Mouse (Mus musculus) forebrain, embryonic 10.5 days (tissue): ENCODE results near the gene Ubald2. TPM values are rescaled to one million over a fixed set of nuclear protein-coding genes. Genes with fewer than 3 reads are reported as not detected.

Experiments used
- DNase-seq: peaks from one replicate; pipeline ENCODE4 v3.0.0-alpha.2; 2017; ENCODE audit warnings: low spot score; ENCODE audit errors: extremely low spot score
- H3K27ac ChIP-seq: fragments of 300-500 bp; sonication (generic); 2 replicates; pipeline ENCODE4 v1.5.1; 2016; ENCODE audit warnings: mild to moderate bottlenecking
- H3K27me3 ChIP-seq: fragments of 300-500 bp; sonication (generic); 2 replicates; pipeline ENCODE4 v1.6.1; 2016; ENCODE audit warnings: mild to moderate bottlenecking; ENCODE audit not compliant: poor library complexity, severe bottlenecking
- H3K36me3 ChIP-seq: fragments of 300-500 bp; sonication (generic); replicated peaks from 2 replicates; pipeline ENCODE4 v1.6.1; 2016; ENCODE audit warnings: mild to moderate bottlenecking, moderate library complexity
- H3K4me1 ChIP-seq: fragments of 300-500 bp; sonication (generic); 2 replicates; pipeline ENCODE4 v1.6.1; 2016
- H3K4me3 ChIP-seq: fragments of 300-500 bp; sonication (generic); 2 replicates; pipeline ENCODE4 v1.5.1; 2016; ENCODE audit warnings: mild to moderate bottlenecking, moderate library complexity
- H3K9me3 ChIP-seq: fragments of 300-500 bp; sonication (generic); 2 replicates; pipeline ENCODE4 v1.6.1; 2016; ENCODE audit warnings: mild to moderate bottlenecking, moderate library complexity
- WGBS: fragments of 180-500 bp; shearing (Covaris S2); methylation state at CpG from one replicate; pipeline ENCODE4 v1.1.7; 2016; 5-methylcytosine and 5-hydroxymethylcytosine counted together
- polyA plus RNA-seq: library from polyadenylated mRNA; unstranded; fragments of >200 nt; fragmentation: Nextera tagmentation; extraction: Ambion mirVana; gene quantifications from 2 replicates; pipeline ENCODE4 v1.2.1, GENCODE M21; 2016

Gene Ubald2
- polyA plus RNA-seq, 1 experiment from 2014 or later, result 31.6 TPM

DNA sequence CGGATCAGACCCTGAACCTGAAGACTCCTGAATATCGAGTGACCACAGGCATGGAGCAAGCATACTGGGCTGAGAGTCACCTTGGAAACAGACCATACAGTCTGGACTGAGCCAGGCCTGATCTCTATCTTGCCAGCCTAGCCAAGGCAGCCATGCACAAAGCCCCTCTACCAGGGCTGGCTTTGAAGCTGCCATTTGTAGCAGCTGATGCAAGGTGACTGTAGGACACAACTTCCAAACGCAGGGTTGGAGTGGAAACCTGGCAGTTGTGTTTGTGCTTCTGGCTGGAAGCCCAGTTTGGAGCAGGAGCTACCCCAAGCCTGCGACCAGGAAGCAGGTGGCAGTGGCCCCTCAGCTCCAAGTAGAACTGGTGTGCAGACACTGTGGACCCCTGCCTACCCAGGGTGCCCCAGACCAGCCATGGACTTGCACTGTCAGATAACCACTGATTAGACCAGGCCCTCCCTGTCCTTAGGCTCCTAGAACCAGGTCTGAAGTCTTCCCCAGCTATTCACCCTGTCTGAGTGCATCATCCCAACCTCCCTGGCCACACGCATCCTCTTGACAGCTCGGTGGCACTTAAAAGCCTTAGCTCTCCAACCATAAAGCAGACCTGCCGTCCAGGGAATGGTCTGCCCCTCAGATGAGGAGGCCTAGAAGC lies 6.6 kb downstream of the Ubald2 start:
- H3K36me3 ChIP-seq, result peaks cover 45% of the 10 kb centered on the region
- no peaks in the 10 kb centered on the region for H3K9me3 ChIP-seq
- H3K27ac ChIP-seq, result no peak overlapping the region
- peaks cover 44% of the 10 kb centered on the region for H3K4me1 ChIP-seq
- H3K27me3 ChIP-seq, result no peaks in the 10 kb centered on the region
- DNase-seq, result no peak
- WGBS, result 91% methylated on average over 7 of the region's 7 CpGs
- no peak overlapping the region for H3K4me3 ChIP-seq

DNA sequence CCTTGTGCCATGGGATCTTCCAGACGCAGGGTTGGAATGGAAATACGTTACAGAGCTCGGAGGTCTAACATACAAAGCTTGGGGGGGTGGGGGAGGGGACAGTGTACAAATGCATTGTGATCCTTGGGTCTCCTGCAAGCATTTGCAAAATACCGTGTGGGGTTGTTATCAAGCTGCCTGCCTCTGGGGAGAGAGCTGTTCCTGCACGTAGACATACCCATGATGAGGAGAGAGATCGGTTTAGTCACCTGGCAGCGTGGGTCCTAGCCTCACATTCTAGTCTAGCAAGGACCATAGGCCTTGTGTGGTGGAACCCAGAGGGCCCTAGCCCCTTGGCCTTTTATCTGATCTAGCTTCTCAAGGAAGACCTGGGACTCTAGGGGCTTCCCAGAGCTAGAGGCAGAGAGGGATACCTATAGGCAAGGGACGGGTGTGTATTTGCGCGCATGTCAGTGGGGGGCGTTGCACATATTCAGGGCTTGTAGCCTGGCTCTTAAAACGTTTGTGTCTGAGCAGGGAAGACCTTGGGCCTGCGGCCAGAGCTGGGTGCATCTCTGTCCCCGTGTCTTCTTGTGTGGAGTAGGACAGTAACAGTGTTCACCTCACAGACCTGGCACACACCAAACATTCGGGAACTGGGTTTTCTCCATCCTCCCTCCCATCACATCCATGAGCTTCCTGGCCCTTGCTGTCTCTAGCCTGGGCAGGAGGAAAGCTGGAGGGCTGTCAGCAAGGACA lies 8.4 kb downstream of the Ubald2 start:
- H3K27ac ChIP-seq, result no peak overlapping the region
- peaks cover 27% of the 10 kb centered on the region for H3K36me3 ChIP-seq
- DNase-seq, result no peak
- H3K9me3 ChIP-seq, result no peaks in the 10 kb centered on the region
- H3K4me1 ChIP-seq, result peaks cover 39% of the 10 kb centered on the region
- 84% methylated on average over 15 of the region's 15 CpGs for WGBS
- no peak overlapping the region for H3K4me3 ChIP-seq
- peaks cover 13% of the 10 kb centered on the region for H3K27me3 ChIP-seq

DNA sequence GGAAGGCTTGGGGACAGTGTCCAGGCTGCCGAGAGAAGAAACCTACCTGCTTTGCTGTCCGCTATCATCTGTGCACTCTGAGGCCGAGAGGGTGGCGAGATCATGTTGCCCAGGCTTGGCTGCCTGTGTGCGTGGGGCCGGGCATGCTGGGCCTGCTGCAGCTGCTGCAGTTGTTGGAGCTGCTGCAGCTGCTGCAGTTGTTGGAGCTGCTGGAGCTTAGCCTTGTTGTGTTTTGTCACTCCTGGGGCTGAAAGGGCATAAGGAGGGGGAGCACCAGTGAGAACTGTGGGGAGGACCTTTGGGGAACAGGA lies 8.9 kb downstream of the Ubald2 start:
- Histone ChIP-seq H3K27ac (no peak overlapping the region), H3K4me3 (no peak overlapping the region), H3K27me3 (peaks cover 18% of the 10 kb centered on the region), H3K9me3 (no peaks in the 10 kb centered on the region), H3K4me1 (peaks cover 35% of the 10 kb centered on the region), H3K36me3 (peaks cover 22% of the 10 kb centered on the region)
- 89% methylated on average over 6 of the region's 6 CpGs for WGBS
- DNase-seq, result no peak

DNA sequence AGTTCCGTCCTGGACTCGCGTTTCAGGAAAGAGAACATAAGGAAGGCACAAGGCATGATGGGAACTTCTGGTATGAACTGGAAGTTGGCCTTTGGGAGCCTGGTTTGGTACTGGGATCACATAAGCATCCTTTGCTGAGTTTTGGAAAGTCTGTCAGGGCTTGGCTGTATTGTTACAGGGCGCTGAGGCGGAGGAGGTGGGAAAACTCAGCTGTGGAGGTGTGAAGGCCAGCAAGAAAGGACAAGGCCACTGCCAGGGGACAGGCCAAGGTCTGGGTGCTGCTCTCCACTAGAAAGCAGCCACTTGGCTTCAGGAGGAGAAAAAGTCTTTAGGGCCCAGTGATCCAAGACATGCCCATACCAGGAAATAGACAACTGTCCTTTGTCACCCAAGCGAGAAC lies 9.4 kb downstream of the Ubald2 start:
- DNase-seq, result no peak
- no peak overlapping the region for H3K4me3 ChIP-seq
- H3K4me1 ChIP-seq, result peaks cover 38% of the 10 kb centered on the region
- no peaks in the 10 kb centered on the region for H3K9me3 ChIP-seq
- no peak overlapping the region for H3K27ac ChIP-seq
- peaks cover 18% of the 10 kb centered on the region for H3K36me3 ChIP-seq
- WGBS, result 90% methylated on average over 6 of the region's 6 CpGs
- H3K27me3 ChIP-seq, result peaks cover 22% of the 10 kb centered on the region

DNA sequence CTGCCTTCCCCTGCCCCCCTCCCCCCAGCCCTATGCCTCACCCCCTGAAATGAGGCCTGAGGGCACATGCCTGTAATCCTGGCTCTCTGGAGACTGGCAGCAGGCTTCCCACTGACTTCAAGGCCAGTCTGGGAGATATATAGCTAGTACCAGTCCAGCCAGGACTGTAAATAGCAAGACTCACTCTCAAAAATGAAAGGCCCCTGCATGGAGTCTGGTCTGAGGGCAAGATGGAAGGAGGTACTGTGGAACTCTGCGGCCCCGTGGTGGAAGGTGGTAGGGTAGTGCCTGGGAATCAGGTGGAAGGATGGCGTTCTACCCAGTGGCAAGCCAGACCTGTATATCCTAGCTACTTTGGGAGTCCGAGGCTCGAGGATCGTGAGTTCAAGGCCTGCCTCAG lies 10.0 kb downstream of the Ubald2 start:
- Histone ChIP-seq H3K9me3 (no peaks in the 10 kb centered on the region), H3K27me3 (peaks cover 24% of the 10 kb centered on the region), H3K36me3 (peaks cover 16% of the 10 kb centered on the region), H3K27ac (no peak overlapping the region), H3K4me1 (peaks cover 41% of the 10 kb centered on the region), H3K4me3 (no peak overlapping the region)
- WGBS, result 92% methylated on average over 6 of the region's 6 CpGs
- no peak for DNase-seq

DNA sequence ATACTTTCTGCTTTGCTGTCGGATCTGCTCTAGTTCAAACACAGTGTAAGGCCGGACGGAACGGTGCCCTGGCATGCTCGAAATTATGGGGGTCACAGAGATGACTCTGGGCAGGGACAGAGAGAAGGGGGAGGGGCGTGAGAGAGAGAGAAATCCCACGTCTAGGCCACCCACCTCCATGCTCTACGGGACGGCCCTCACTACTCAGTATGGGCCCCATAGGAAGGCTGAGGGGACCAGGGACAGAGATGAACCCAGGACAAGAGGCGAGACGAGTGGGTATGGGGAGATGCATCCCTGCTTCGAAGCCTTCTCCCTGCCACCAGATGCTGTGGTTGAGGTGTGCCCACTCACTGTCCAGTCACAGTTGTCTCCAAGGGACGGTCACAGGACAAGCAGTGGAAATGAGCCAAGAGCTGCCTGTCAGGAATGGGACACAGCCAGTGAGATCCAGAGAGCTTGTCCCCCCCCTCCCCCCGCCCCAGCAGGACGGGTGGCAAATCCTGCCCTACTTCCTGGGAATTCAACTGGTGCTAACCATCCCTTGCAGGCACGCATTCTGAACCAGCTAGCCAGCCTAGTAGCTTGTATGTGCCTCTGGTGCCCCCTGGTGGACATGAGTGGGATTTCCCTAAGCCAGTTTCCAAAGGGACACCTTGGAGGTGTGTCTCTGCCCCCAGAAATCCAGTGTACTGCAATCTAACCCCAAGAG lies 11.9 kb downstream of the Ubald2 start:
- peak; percentile 95 for DNase-seq
- Histone ChIP-seq H3K27ac (peak overlapping the region; percentile 5), H3K4me3 (peak overlapping the region; percentile 24; the same call in 1 of the 2 replicates), H3K4me1 (peaks cover 37% of the 10 kb centered on the region), H3K27me3 (peaks cover 24% of the 10 kb centered on the region), H3K36me3 (no peaks in the 10 kb centered on the region), H3K9me3 (peaks cover 5% of the 10 kb centered on the region; the same call in 1 of the 2 replicates)
- WGBS, result 31% methylated on average over 16 of the region's 16 CpGs

DNA sequence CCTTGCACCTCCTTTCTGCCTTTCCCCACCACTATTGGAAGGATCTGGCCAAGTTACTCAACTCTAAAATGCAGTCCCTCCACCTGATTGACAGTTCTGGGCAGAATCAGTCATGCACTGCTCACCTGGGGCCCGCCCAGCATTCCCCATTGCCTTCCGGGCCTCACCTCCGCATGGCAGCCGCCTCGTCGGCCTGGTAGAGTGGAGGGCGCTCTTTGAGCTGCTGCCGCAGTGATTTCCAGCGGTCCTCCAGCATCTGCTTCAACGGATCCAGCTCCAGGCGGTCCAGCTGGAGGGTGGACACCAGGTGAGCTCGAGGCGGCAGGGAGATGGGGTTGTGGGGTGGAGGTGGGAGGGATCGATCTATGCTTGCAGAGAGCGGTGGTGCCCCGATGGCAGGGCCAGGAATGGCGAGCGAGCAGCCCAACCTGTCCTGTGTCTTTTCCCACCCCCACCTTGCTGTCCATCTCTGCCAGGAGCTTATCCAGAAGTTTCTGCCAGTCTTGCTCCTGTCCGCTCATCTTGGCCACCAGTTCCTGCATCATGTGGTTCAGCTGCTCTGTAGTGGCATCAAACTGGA lies 12.5 kb downstream of the Ubald2 start:
- Histone ChIP-seq H3K36me3 (no peaks in the 10 kb centered on the region), H3K27ac (no peak overlapping the region), H3K27me3 (peaks cover 24% of the 10 kb centered on the region), H3K9me3 (peaks cover 6% of the 10 kb centered on the region; the same call in 1 of the 2 replicates), H3K4me3 (peak overlapping the region; percentile 24; the same call in 1 of the 2 replicates), H3K4me1 (peaks cover 36% of the 10 kb centered on the region)
- no peak for DNase-seq
- 18% methylated on average over 19 of the region's 19 CpGs for WGBS

DNA sequence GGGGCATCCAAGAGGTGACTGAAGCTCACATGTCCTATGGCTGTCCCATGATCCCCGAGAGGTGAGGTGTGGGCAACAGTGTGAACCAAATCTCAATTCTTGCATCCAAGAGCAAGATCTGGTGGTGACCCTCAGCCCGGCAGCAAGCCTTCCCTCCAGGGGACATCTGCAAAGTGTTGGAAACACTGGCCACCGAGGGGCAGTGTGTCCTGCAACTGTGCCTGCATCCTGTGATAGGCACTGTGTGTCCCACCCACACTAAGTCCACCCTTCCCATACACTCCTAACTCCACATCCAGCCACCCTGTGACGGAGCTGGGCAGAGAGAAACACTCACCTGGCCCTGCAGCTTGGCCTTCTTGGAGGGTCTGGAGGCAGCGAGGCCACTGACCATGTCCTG lies 13.9 kb downstream of the Ubald2 start:
- Histone ChIP-seq H3K27me3 (peaks cover 24% of the 10 kb centered on the region), H3K4me3 (no peak overlapping the region), H3K9me3 (peaks cover 6% of the 10 kb centered on the region; the same call in 1 of the 2 replicates), H3K36me3 (no peaks in the 10 kb centered on the region), H3K4me1 (peaks cover 34% of the 10 kb centered on the region), H3K27ac (no peak overlapping the region)
- DNase-seq, result no peak
- 76% methylated on average over 5 of the region's 5 CpGs for WGBS

DNA sequence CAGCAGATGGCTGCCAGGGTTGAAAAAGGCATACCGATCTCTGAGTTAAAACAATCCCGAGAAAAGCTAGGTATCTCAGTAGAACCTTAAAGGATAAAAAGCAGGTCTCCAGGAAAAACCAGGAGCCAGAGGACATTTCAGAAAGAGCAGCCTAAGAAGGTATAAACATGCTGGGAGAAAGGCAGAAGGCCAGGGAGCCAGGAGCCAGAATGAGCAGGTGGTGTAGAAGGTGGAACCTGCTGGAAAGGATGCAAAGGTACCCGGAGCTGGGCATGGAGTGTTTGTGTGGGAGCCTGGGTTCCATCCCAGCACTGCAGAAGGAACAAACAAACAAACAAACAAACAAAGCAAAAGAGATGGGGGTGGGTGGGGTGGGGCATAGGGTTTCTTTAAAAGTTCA lies 15.4 kb downstream of the Ubald2 start:
- WGBS, result 92% methylated on average over 3 of the region's 3 CpGs
- Histone ChIP-seq H3K36me3 (no peaks in the 10 kb centered on the region), H3K4me3 (no peak overlapping the region), H3K27ac (no peak overlapping the region), H3K9me3 (peaks cover 6% of the 10 kb centered on the region; the same call in 1 of the 2 replicates), H3K27me3 (peaks cover 29% of the 10 kb centered on the region), H3K4me1 (peaks cover 29% of the 10 kb centered on the region)
- DNase-seq, result no peak

DNA sequence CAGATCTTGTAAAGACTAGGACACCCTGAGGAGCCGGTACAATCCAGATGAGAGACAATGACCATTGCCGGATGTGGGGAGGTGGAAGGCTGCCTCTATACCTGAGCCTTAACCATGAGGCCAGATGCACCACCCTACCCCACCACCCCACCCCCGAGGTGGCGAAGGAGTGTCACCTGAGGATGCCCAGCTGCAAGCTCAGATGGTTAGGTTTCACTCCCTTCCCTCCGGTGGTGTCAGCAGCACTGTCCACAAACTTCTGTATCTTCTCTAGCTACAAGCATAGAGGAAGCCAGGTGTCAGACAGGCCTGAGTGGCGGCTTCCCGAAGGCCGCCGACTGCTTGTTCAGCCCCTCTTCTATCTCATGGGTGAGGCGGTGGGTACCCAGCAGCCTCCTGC lies 20.0 kb downstream of the Ubald2 start:
- Histone ChIP-seq H3K27ac (no peak overlapping the region), H3K27me3 (0 out of 2 replicates have a peak, but pooled peaks cover 7% of the 10 kb centered on the region), H3K36me3 (no peaks in the 10 kb centered on the region), H3K4me3 (no peak overlapping the region), H3K9me3 (peaks cover 6% of the 10 kb centered on the region; the same call in 1 of the 2 replicates), H3K4me1 (no peaks in the 10 kb centered on the region)
- no peak for DNase-seq
- whole genome bisulfite sequencing, result 94% methylated on average over 10 of the region's 10 CpGs

DNA sequence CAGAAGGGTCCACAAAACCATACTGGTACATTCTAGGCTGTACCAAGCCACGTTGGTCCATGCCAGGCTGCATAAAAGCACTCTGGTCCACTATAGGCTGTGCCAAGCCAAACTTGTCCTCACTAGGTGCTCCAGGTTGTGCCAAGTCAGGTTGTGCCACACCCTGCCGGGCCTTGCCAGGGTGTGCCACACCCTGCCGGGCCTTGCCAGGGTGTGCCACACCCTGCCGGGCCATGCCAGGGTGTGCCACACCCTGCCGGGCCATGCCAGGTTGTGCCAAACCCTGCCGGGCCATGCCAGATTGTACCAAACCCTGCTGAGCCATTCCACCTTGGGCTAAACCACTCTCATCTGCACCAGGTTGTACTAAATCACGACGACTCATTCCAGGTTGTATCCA lies 22.3 kb downstream of the Ubald2 start:
- Histone ChIP-seq H3K4me1 (peaks cover 3% of the 10 kb centered on the region; the same call in 1 of the 2 replicates), H3K36me3 (no peaks in the 10 kb centered on the region), H3K9me3 (no peaks in the 10 kb centered on the region), H3K27ac (no peak overlapping the region), H3K27me3 (0 out of 2 replicates have a peak, but pooled peaks cover 7% of the 10 kb centered on the region), H3K4me3 (no peak overlapping the region)
- DNase-seq, result no peak
- 87% methylated on average over 8 of the region's 8 CpGs for WGBS

DNA sequence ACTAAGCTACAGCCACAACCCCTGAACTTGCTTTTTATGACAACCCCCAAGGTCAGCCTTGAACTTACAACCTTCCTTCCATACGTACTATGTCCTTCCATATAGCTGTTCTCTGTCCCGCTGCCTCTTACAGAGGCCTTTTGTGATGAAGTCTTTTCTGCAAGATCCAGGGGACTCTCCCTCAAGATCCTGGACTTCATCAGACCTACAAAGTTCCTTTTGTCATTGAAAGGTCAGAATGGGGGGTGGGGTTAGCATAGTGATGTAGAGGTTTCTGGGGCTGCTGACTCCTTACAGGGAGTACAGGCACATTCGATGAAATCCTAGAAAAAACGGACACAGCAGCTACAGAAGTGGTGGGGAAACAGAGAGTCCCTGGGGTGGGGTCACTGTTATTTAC lies 25.9 kb downstream of the Ubald2 start:
- no peak overlapping the region for H3K4me3 ChIP-seq
- H3K27me3 ChIP-seq, result no peaks in the 10 kb centered on the region
- WGBS, result 57% methylated on average over 4 of the region's 4 CpGs
- H3K36me3 ChIP-seq, result no peaks in the 10 kb centered on the region
- no peak overlapping the region for H3K27ac ChIP-seq
- DNase-seq, result no peak
- peaks cover 11% of the 10 kb centered on the region for H3K4me1 ChIP-seq
- H3K9me3 ChIP-seq, result no peaks in the 10 kb centered on the region
